Mouse (Mus musculus): Measurements from ENCODE around the gene Sf3b2.

DNA sequence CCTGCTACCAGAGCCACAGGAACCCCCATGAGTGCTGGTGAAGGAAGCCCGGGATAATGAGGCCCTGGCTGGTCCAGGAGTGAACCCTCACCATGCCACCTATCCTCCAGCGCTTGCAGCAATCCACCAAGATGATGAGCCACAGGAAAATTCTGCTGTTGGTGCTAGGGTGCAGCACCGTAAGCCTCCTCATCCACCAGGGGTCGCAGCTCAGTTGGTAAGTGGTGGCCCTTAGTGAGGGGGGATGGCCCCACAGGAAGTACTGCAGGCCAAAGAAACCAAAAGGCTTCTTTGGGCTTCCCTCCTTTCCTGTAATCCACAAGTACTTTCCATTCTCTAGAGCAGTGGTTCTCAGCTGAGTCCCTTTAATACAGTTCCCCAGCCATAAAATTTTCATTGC is 7.2 kb upstream of the Sf3b2 start:
- TF ChIP-seq POLR2A (IDR thresholded peaks at IDR 0.05; ENCODE audit: borderline replicate concordance, insufficient read depth, low read length): no peak
- peak; percentile 45; the same call in 1 of the 2 replicates for TF ChIP-seq CTCF (IDR thresholded peaks at IDR 0.05; ENCODE audit: borderline replicate concordance, insufficient read depth, low read depth, low read length)

All from cerebellum, adult 2 months (tissue).